Mouse (Mus musculus) gastrocnemius, postnatal 14 days (tissue): ENCODE results near the gene Hoxb2. TPM values are rescaled to one million over a fixed set of nuclear protein-coding genes. Genes with fewer than 3 reads are reported as not detected.

ENCODE experiments used
- DNase-seq: peaks from one replicate; pipeline ENCODE4 v3.0.0; 2021; ENCODE audit warnings: mixed read lengths
- intact Hi-C: fragments of 180-260 bp; cut with DNase I; formaldehyde crosslinking; loops from one replicate; pipeline ENCODE4 v1.15.1; 2025; ENCODE audit warnings: low total_unique reads
- total RNA-seq, 2 experiments: library from RNA; stranded (reverse); gene quantifications; 2 replicates each; pipeline ENCODE4 v1.2.3; 2021

The Hoxb2 gene
- total RNA-seq, 2 experiments from 2014 or later = 0.51 to 1.1 TPM

DNA sequence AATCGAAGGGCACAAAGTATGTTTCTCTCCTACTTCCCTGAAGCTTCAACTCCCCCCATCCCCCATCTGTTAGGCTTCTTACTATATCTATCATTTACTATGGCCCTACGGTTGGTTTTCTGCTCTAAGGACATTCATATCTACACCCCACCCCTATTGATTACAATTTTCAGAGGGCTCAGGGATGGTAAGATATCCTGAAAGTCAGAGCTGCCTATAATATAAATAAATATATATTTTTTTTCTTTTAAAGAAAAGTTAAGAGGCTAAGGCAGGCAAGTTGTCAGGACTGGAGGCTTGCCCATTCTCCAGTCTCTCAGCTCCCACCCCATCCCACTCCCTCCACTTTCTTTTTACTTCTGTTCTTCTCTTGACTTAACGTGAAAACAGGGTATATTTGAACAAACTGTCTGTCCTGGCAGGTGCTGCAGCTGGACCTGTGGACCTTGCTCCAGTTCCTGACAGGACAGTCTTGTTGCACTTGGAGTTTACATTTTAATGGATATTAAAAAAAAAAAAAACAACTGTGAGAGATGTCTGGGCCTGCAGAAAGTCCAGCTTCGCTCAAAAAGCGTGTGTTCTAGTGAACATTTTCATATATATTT lies 3.3 kb upstream of the Hoxb2 start:
- intact Hi-C loops = no loop called here
- no peak for DNase-seq

DNA sequence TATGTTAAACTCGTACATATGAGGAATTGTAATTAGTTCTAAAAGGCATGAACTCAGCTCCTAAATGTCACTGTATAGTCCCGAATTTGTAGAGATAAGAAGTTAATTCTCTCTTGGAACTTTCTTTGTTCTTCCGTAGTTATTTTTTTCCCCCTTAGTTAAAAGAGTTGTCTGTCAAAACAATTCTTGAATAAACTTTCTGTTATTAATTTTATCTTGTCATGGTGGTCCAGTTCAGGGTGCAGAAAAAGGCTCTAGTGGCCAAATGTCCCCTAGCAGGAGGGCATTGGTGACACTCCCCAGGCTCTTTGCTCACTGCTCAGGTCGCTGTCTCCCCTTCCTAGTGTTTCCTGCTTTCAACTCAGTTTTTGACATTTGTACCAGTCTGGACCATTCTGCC lies 2.6 kb upstream of the Hoxb2 start:
- DNase-seq = no peak
- intact Hi-C loops = no loop called here

DNA sequence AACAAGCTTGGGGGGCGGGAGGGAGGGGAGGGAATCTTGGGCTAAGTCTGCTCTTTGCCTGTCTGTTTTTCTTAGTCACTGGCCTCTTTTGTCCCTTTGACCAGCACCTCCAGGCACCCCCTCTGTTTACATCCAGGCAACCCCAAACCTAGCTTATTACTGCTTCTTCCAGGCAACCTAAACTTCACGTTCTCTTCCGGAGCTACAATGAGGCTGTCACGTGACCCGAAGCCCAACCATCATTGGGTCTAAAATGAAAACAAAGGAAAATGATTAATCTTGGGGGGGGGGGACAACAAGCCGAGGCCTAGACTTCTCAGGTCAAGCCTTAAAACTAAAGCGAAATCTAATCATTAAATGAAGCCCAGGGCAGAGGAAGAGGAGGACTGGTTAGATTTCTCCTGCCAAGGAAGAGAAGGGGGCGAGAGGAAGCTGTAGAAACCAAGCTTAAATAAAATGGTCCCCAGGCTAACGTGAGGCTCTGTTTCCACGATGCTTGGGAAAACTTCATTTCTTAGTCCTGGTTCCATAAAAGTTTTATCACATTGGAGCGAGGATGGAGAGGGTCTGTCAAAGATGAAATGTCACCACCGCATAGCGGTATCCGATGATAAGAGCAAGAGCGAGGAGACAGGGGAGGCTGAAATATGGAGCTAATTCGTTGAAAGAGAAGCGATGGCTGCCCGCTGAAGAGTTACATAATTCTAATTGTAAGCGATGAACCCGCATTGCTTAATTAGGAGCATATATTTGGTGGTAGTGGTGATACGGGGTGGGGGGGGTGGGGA lies 2.0 kb upstream of the Hoxb2 start:
- no peak for DNase-seq
- intact Hi-C loops = no loop called here

DNA sequence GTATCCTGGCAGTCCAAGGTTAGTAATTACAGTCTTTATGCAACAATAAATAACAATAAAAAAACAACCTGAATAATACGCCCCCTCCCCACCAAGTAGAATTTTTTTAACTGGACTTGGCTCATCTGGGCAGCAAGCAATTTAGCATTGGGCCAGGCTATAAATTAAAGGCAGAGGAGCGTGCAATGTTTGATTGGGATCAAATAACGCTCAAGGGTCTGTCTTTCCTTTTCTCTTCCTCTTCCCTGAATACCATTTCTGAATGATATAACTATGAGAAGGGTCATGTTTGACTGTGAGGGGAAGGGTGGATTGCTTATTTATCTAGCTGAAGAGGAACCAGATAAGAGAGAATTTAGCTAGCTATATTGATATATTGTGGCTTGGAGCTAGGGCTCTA lies 1.3 kb upstream of the Hoxb2 start:
- intact Hi-C loops = no loop called here
- no peak for DNase-seq

DNA sequence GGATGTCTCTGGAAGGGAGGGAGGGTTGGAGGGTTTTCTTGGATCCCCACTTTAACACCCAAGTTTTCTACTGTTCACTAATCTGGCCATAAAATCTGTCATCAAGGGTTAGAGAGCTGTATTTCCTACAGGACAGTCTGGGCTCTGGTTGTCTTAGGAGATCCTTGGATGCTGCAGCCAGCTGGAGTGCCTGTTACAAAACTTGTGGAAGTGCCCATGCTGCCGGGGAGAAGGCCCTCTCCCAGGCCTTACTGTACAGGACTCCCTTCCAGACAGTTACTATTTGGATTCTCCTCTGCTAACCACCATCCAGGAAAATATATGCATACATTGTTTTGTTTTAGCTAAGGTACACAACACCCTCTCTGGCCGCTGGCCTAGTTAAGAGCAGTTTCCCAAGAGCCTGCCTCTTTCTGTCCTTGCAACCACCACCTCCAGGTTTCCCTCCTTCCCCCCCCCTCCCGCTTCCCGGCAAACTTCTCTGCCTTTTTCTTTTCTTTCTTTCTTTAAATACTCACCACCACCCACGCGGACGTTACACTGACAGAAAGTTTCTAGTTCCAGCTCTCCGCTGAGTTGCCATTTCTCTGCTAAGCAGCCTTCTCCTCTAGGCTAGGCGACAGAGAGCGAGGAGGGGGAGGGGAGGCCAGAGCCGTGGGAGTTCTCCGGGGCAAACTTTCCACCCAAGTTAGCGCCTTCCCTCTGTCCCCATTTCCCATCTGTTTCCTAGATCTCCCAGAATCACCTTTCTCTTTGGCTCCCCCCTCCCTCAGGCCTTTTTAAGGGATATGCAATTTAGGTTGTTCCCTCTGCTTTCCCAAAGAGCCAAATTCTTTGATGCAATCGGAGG lies 609 bp upstream of the Hoxb2 start:
- DNase-seq = no peak
- intact Hi-C loops = no loop called here

DNA sequence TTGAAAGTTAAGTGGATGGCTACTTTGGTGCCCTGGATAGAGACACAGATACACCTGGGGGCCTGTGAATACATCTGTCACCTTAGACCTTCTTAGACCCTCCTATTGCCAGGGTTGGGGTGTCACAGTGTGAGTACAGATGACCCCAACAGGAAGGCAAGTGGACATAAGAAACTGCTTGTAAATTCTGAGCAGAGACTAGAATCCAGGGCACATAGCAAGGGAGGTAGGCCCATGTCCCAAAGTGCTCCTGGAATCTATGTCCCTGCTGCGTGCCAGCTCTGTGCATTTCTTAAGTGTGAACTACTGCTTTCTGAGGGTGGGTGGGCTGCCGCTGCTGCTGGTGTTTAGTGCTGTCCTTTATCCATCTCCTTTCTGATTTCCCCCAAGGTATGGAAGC lies 466 bp downstream of the Hoxb2 start:
- intact Hi-C loops = no loop called here
- no peak for DNase-seq

DNA sequence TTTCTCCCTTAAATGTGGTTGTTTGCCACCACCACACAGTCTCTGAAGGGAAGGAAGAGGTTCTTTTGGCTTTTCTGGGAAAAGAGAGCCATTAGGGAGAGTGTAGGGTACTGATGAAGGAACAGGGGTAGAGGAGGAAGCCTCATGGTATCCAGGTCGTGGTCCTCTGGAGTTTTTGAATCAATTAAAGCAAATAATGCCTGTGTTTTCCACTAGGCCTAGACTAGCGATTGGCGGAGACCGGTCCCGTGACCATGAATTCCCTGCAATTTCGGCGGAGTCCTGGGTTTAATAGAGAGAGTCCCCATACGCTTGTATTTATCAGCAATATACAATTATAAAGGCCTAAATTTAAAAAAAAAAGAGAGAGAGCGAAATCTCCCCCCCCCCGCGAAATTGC lies 987 bp downstream of the Hoxb2 start:
- no peak for DNase-seq
- intact Hi-C loops = no loop called here

DNA sequence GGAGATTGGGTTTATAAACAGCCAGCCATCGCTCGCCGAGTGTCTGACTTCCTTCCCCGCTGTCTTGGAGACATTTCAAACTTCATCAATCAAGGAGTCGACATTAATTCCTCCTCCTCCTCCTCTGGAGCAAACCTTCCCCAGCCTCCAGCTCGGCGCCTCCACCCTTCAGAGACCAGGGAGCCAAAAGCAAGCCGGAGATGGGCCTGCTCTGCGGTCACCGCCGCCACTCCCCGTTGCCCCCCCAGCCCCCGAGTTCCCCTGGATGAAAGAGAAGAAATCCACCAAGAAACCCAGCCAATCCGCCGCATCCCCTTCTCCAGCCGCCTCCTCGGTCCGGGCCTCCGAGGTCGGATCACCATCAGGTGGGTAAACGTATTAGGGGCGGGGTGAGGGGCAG lies 1.5 kb downstream of the Hoxb2 start:
- no peak for DNase-seq
- intact Hi-C loops = no loop called here

DNA sequence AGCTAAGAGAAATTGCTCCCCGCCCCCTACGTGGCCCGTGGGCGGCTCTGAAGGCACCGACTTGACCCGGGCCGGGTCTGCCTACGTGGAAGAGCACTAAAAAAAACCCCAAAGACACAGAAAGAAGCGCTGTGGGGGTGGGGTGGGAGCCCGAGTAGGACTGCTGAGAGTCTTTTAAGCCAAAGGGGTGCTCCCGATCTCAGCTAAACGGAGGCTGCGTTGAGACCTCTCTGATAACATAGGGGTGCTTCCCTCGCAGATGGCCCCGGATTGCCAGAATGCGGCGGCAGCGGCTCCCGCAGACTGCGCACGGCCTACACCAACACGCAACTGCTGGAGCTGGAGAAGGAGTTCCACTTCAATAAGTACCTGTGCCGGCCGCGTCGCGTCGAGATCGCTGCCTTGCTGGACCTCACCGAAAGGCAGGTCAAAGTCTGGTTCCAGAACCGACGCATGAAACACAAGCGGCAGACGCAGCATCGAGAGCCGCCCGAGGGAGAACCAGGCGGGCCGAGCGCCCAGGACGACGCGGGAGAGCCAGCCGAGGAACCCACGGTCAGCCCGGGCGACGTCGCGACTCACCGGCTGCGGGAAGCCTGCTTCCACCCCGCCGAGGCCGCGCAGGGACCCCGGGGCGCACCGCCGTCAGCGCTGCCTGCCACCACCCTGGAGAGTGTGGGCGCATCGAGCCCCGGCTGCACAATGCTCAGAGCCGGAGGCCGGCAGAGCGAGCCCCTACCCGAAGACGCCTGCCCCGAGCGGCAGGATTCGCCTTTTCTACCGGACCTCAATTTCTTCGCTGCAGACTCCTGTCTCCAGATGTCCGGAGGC lies 2.6 kb downstream of the Hoxb2 start:
- intact Hi-C loops = no loop called here
- no peak for DNase-seq

DNA sequence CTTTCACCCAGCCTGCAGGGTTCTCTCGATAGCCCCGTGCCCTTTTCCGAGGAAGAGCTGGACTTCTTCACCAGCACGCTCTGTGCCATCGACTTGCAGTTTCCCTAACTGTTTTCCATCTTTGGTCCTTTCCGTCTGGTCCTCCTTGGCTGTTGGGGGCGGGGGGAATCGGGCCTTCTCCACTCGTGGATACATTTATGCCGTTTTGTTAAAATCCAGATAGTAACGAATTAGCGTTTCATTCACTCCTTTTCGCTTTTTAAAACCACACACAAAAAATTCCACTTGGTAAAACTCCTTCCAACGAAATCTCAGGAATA lies 3.2 kb downstream of the Hoxb2 start:
- intact Hi-C loops = no loop called here
- no peak for DNase-seq

DNA sequence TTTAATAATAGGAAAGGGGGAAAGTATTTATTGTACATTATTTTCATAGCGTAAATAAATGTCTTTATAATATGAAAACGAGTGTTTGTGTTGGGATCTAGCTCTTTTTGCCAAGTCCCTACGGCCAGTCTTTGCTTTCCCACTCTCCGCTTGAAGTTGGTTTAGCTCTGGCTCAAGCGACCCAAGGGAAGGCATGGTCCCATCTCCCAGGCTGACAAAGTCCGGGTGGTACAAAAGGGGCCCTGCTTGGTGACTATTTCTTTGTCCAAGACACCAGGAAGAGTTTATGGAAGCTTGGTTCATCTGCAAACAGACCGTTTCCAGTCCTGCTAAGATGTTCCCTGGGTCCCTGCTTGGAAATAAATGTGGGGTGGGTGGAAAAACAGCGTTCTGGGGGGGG lies 3.6 kb downstream of the Hoxb2 start:
- intact Hi-C loops = no loop called here
- no peak for DNase-seq

DNA sequence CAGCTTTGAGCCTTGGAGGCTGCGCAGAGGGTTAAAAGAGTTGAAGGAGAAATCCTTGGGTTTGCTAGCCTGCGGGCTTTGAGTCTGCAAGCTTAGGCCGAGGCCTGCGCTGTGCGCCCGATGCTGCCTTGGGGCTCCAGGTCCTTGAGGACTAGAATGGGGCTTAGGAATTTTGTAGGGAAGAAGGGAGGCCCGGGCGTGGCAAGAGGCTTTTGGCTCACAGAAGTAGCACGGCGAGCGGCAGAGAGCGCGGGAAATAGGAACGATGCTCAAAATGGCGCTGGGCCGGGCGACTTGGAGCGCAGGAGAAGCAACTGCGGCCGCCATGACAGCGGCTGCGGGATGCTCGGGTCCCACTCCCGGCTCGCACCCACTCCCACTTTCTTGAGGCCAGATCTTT lies 4.1 kb downstream of the Hoxb2 start:
- intact Hi-C loops = no loop called here
- DNase-seq = no peak

DNA sequence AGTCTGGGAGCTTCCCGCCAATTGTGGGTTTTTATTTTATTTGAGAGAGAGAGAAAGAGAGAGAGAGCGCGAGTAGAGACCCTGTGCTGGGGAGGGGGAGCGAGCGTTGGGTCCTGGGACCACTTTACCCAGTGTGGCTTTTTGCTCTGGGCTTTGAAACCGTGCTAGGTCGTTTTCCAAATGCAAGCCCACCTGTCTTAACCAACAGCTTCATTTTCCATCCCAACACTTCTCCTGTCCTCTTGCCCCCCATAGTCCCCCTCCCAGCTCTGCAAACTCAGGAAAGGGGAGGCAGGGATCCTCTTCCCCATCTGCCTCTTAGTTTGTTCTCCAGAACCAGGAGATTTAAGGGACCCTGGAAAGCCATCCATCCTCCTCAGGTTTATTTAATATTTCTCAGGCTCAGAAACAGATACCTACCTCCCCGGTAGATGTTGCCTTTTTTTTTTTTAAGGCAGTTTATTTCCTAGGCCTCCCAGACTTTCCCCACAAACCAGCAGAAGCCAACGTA lies 4.5 kb downstream of the Hoxb2 start:
- DNase-seq = no peak
- intact Hi-C loops = no loop called here

DNA sequence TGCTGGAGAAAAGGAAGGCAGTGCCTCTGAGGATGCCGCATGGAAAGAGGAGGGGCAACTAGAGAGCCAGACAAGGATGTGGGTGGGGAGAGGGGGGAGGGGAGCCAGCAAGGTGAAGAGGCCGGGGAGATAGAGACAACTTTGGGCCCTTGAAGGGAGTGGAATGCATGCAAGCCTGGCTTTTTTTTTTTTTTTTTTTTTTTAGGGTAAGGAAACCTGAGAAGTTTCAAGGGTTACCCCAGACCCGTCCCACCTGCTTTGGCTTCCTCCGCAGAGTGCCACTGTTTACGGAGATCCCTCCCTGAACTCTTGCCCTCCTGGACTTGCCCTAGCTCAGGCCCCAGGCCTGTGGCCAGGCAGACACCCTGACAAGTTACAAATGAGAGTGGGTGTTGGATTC lies 13.5 kb downstream of the Hoxb2 start:
- intact Hi-C loops = no loop called here
- DNase-seq = no peak

DNA sequence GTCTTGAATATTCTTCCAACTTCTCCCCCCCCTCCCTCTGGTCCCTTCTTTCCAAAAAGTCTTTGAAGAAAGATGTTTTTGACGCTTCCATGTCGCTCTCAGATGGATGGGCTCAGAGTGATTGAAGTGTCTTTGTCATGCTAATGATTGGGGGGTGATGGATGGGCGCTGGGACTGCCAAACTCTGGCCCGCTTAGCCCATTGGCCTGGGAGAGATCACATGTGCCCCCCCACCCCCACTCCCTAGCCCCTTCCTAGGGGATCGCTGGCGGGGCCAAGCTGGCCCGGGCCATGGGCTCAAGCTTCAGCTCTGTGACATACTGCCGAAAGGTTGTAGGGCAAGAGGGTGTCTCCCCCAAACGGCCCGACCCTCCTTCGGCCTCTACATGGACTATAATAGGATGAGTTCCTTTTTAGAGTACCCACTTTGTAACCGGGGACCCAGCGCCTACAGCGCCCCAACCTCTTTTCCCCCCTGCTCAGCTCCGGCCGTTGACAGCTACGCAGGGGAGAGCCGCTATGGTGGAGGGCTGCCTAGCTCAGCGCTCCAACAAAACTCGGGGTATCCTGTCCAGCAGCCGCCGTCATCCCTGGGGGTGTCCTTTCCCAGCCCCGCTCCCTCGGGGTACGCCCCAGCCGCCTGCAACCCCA lies 15.2 kb downstream of the Hoxb2 start, which contains the start of gene Hoxb1:
Hoxb1 (plus strand) TSS at position 312 of the 651 bp plus-strand sequence.
- no peak for DNase-seq
- intact Hi-C loops = no loop called here

DNA sequence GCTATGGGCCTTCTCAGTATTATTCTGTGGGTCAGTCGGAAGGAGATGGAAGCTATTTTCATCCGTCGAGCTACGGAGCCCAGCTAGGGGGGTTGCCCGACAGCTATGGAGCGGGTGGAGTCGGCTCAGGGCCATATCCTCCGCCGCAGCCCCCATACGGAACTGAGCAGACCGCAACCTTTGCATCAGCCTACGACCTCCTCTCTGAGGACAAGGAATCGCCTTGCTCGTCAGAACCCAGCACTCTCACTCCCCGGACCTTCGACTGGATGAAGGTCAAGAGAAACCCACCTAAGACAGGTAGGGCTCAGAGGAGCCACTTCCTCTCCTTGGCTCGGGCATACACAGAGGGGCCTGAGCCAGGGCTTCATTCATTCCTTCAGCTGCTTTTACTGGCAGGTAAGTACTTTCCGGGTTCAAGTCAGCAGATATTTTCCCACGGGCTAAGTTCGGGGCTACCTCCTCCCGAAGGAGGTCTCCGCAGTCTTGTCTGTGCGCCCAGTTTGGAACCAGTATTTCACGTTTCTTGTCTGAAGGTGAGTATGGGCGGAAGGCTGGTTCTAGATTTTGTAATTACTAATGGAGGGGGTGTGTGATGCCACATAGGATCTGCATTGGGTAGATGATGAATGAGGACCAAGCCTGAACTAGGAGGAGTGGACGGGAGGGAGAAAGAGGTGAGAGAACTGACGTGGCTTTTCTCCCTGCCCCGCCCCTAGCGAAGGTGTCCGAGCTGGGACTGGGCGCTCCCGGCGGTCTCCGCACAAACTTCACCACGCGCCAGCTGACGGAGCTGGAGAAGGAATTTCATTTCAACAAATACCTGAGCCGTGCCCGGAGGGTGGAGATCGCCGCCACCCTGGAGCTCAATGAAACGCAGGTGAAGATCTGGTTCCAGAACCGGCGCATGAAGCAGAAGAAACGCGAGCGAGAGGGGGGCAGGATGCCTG lies 16.0 kb downstream of the Hoxb2 start:
- DNase-seq = no peak
- intact Hi-C loops = no loop called here

DNA sequence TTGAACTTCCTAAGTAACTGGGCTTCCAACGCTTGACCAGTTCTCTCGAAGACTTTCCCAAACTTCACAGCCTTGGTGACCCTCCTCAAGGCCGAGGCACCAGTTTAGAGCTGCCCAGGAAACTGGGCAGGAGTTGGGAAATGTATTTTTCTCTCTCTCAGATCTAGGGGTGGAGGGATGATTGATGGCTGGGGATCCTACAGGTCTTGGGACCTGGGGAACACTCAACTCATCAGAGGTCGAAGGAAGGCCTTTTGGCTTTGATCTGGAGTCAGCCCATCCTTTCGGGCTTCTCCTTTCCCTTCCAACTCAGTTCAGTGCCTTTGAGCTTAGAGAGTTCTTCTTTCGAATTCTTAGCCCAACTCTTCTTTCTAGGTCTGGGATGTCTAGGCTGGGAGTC lies 16.8 kb downstream of the Hoxb2 start:
- DNase-seq = no peak

DNA sequence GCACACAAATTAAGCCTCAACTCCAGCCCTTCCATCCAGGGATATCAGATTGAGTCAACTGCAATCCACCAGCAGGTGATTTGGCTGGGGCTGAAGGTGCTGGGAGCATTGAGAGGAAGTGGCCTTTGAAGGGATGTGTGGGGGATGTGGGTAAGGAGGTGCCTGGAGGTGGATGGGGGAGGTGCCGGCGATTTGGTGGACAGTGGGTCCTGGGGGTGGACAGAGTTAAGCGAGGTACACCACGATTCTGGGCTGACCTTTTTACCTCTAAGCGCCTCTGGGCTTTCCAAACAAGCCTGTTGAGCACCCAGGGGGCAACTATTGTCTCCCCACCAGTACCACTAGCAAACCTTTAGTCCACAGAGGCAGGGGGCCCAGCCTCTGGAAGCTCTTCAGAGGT lies 18.4 kb downstream of the Hoxb2 start:
- intact Hi-C loops = no loop called here
- DNase-seq = no peak

More for the DNA sequence above, 16.8 kb downstream of the Hoxb2 start:
- intact Hi-C loops = no loop called here
